Mouse (Mus musculus) megakaryocyte, embryonic 14.5 days (primary cell): ENCODE measurements around the gene Fbxw9.

Experiments
- FLI1 ChIP-seq: IDR thresholded peaks from 2 replicates; pipeline ENCODE4 v1.6.1; 2012; ENCODE audit warnings: low read length, inconsistent platforms, mixed read lengths
- GATA1 ChIP-seq: IDR thresholded peaks from 3 replicates; pipeline ENCODE4 v1.6.1; 2012; ENCODE audit warnings: mixed read lengths, low read length, inconsistent platforms, borderline replicate concordance

GRCm38 (mm10) chr8:85036381-85036717 is 23.5 kb upstream of the Fbxw9 start:
- TF ChIP-seq GATA1 (no peak), FLI1 (no peak)
